Mouse (Mus musculus) embryonic fibroblast, embryonic 13.5 days (primary cell): ENCODE measurements around the gene Gm29666.

Source experiments
- CTCF ChIP-seq: IDR thresholded peaks from 2 replicates; pipeline ENCODE4 v1.5.1; 2011; ENCODE audit warnings: mild to moderate bottlenecking, control low read depth, low read length, moderate library complexity, borderline replicate concordance; ENCODE audit not compliant: insufficient read depth
- POLR2A ChIP-seq: IDR thresholded peaks from 2 replicates; pipeline ENCODE4 v1.6.1; 2011; ENCODE audit warnings: low read depth, mild to moderate bottlenecking, control low read depth, low read length, moderate library complexity

DNA sequence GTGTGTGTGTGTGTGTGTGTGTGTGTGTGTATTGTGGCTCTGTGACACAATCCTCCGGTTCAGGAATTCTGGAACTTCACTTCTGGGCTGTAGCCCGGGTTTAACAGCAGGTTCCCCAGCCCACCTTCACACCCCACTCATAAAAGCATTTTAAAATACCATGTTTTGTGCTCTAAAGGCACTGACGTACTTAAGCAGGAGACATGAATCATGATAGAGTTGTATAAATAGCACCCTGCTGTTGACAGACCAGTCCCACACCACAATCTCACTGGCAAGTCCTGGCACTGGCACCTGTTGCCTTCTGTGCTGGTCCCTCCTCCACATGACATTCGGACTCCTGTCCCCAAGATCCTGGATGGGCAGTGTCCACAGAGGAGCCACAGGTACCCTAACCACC is 46.0 kb downstream of the Gm29666 start:
- no peak for TF ChIP-seq POLR2A
- TF ChIP-seq CTCF, result no peak
